Mouse (Mus musculus): Measurements from ENCODE around the gene Ier5l.

The Ier5l gene

GRCm38 (mm10) chr2:30440701-30441517, 33.1 kb downstream of the Ier5l start:
- DNase-seq = peak; percentile 78

DNA sequence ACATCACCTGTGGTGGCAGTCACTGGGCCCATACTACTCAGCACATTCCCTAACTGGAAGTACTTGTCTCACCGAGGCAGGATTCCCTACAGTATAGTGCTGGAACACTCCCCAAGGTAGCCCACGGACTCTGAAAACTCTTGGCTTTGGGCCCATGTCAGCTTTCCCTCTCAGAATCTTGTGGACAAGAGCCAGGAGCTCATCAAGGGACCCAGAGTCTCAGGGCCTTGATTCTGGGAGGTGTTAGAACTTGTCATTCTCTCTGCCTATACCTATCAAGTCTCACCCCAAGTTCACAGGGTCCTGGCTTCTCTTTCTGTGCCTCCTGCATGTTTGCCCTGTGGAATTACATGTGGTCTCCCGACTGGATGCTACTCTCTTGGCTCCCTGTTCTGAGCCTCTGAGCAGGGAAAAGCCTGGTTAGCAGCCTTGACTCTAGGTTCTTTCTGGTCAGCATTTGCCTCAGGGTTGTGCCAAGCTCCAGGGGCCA, 33.8 kb downstream of the Ier5l start:
- no peak for DNase-seq

GRCm38 (mm10) chr2:30439631-30440030, 34.4 kb downstream of the Ier5l start:
- DNase-seq = no peak

GRCm38 (mm10) chr2:30437791-30438190, 36.2 kb downstream of the Ier5l start:
- DNase-seq = no peak

DNA sequence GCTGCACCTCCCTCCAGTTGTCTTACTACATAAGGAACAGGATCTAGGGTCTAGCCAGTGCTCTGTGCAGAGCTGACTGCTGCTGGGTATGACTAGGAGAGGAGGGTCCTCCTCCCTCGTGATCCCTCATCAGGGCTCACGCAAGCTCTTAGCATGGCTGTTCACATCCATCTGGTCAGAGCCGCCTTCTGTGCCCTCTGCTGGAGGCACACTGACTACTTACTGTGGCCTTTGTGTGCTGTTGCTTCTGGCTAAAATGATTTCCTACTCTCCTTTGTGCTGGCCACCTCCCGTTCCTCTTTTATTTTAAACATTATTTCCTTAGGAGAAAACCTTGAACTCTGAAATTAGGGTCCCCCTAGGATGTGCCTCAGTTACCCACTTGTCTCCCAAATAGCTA, 37.2 kb downstream of the Ier5l start:
- no peak for DNase-seq

DNA sequence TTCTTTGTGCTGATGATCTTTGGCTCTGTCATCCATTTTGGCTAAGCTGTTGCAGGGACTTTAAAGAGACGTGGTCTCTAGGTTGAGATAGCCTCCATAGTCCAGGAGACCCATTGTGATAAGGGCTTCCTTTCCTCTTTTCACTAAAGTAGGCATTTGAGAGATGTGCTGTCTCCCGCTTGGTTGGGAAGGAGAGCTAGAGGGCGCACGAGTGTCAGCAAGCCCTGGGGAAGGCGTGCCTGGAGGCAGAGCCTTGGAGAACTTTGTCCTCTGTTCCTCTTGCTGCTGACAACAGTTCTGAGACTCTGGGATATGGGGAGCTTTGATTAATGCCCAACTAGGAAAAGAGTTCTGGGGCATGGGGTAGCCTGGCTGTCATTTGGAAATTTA, 37.9 kb downstream of the Ier5l start:
- DNase-seq = no peak

GRCm38 (mm10) chr2:30435326-30436155, 38.5 kb downstream of the Ier5l start:
- peak; percentile 83 for DNase-seq

- DNase-seq = peak; percentile 61
Observed at GRCm38 (mm10) chr2:30429156-30429555, 44.9 kb downstream of the Ier5l start.

Measured in cerebellum, adult 9-10 months (tissue).